Mouse (Mus musculus) lung, embryonic 15.5 days (tissue): ENCODE results near the gene Thada. TPM values are rescaled to one million over a fixed set of nuclear protein-coding genes. Genes with fewer than 3 reads are reported as not detected.

Experiments
- ATAC-seq: fragments of 200-750 bp; cut with Nextera tagmentation; 2 replicates; pipeline ENCODE4 v1.8.0; 2017; ENCODE audit warnings: moderate number of reproducible peaks, borderline replicate concordance; ENCODE audit not compliant: low FRiP score, low TSS enrichment; ENCODE audit errors: extremely low read depth
- H3K27ac ChIP-seq: fragments of 300-500 bp; sonication (generic); 2 replicates; pipeline ENCODE4 v1.5.1; 2015; ENCODE audit warnings: moderate library complexity, mild to moderate bottlenecking, inconsistent platforms
- H3K27me3 ChIP-seq: fragments of 300-500 bp; sonication (generic); 2 replicates; pipeline ENCODE4 v1.6.1; 2015; ENCODE audit warnings: inconsistent platforms
- H3K36me3 ChIP-seq: fragments of 300-500 bp; sonication (generic); 2 replicates; pipeline ENCODE4 v1.6.1; 2015; ENCODE audit warnings: inconsistent platforms
- H3K4me1 ChIP-seq: fragments of 300-500 bp; sonication (generic); 2 replicates; pipeline ENCODE4 v1.6.1; 2015; ENCODE audit warnings: inconsistent platforms
- H3K4me2 ChIP-seq: fragments of 300-500 bp; sonication (generic); 2 replicates; pipeline ENCODE4 v1.6.1; 2015; ENCODE audit warnings: inconsistent platforms, mild to moderate bottlenecking, moderate library complexity
- H3K4me3 ChIP-seq: fragments of 300-500 bp; sonication (generic); 2 replicates; pipeline ENCODE4 v1.5.1; 2015; ENCODE audit warnings: mild to moderate bottlenecking, inconsistent platforms
- H3K9ac ChIP-seq: fragments of 300-500 bp; sonication (generic); 2 replicates; pipeline ENCODE4 v1.6.1; 2015; ENCODE audit warnings: inconsistent platforms
- H3K9me3 ChIP-seq: fragments of 300-500 bp; sonication (generic); 2 replicates; pipeline ENCODE4 v1.6.1; 2016; ENCODE audit warnings: inconsistent platforms
- WGBS: fragments of 180-500 bp; shearing (Covaris S2); methylation state at CpG from one replicate; pipeline ENCODE4 v1.1.7; 2015; 5-methylcytosine and 5-hydroxymethylcytosine counted together
- polyA plus RNA-seq: library from polyadenylated mRNA; unstranded; fragments of >200 nt; fragmentation: Nextera tagmentation; extraction: Ambion mirVana; gene quantifications from 2 replicates; pipeline ENCODE4 v1.2.1, GENCODE M21; 2015

Thada gene
- polyA plus RNA-seq, 1 experiment from 2014 or later: 10.0 TPM

DNA sequence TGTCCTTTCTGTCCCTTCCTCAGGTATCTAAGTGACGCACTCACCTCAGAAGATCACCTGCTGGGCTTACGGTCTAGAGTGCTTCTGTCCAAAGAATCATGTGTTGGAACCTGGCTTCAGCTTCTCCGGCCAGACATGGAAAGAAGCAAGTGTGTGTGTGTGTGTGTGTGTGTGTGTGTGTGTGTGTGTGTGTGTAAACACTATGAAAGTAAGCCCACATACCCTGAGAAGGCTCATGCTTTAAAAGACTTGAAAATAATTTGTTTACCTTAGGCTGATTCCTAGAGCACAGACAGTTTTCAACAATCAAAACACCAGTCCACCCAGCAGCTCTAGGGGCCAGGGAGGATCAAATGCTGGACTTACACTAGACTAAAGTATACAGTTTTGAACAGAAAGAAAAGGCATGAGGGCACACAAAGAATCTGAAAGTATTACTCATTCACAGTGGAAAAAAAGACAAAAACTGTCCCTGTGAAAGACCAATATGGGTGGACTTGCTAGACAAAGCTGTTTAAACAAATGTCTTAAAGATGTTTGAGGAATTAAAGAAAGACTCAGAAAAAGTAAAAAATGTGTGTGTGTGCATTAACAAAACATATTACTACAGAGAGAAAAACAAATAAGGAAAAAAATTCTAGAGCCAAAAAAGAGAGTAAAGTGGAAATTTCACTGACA lies 112.6 kb downstream of the Thada start:
- Histone ChIP-seq H3K36me3 (no peaks in the 10 kb centered on the region; the same call in 1 of the 2 replicates), H3K9me3 (no peaks in the 10 kb centered on the region), H3K4me1 (peaks cover 11% of the 10 kb centered on the region), H3K27me3 (no peaks in the 10 kb centered on the region), H3K4me2 (no peak overlapping the region), H3K4me3 (no peak overlapping the region), H3K9ac (no peak overlapping the region), H3K27ac (peak overlapping the region; percentile 56)
- ATAC-seq: no peak
- WGBS: 69% methylated on average over 3 of the region's 3 CpGs

DNA sequence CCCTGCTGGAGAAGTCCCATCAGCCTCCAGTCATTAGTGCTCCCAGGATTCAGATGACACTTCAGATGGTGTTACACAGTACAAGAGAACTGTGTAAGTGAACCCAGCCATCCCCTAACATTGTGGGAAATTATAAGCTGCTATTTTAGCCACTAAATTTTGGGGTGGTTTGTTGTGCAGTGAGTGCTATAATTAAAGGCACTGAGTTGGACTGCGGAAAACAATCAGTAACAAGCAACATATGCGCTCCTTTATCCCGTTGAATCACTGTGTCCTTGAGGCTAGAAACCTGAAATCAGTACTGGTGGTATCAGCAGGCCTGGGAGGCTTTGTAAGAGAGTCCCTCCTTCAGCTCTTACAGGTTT lies 113.2 kb downstream of the Thada start:
- Histone ChIP-seq H3K9ac (no peak overlapping the region), H3K4me3 (no peak overlapping the region), H3K36me3 (no peaks in the 10 kb centered on the region; the same call in 1 of the 2 replicates), H3K4me2 (no peak overlapping the region), H3K4me1 (peaks cover 11% of the 10 kb centered on the region), H3K27ac (peak overlapping the region; percentile 41), H3K9me3 (no peaks in the 10 kb centered on the region), H3K27me3 (no peaks in the 10 kb centered on the region)
- WGBS: 83% methylated on average over 3 of the region's 3 CpGs
- no peak for ATAC-seq

DNA sequence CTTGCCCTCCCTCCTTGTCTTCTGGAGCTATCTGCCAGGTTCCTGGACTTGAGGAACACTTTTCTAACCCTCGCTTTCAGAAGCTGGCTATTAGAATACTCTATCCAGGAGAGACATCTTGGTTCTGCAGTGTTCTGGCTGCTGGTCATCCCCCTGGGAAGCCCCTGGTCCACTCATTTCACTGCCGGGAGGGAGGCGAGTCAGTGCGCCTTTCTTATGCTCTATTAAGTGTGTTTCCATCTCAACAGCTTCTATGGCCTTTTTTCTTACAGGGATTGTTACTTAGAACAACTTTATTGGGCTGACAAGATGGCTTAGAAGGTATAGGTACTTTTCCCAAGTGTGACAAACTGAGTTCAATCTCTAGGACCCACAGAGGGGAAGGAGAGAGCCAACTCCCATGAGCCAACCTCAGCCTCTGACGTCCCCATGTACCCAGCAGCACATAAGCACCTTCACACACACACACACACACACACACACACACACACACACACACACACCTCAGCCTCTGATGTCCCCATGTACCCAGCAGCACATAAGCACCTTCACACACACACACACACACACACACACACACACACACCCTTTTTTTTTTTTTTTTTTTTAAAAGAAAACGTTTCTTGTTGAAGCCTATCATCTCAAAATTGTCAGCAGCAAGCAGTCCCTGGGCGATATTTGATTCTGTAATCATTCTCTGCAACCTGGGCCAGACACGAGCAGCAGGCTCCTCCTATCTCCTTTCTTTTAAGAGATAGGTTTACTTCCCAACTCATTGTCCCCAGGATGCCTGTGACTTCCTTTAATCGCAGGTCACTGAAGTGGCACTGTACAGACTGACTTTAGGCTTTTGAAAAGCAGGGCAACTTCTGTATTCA lies 113.9 kb downstream of the Thada start:
- Histone ChIP-seq H3K4me3 (no peak overlapping the region), H3K27ac (peak overlapping the region; percentile 41; the same call in 1 of the 2 replicates), H3K36me3 (no peaks in the 10 kb centered on the region; the same call in none of the 2 replicates), H3K4me2 (no peak overlapping the region), H3K4me1 (peaks cover 11% of the 10 kb centered on the region), H3K27me3 (no peaks in the 10 kb centered on the region), H3K9ac (no peak overlapping the region), H3K9me3 (no peaks in the 10 kb centered on the region)
- 68% methylated on average over 9 of the region's 9 CpGs for WGBS
- ATAC-seq: no peak

DNA sequence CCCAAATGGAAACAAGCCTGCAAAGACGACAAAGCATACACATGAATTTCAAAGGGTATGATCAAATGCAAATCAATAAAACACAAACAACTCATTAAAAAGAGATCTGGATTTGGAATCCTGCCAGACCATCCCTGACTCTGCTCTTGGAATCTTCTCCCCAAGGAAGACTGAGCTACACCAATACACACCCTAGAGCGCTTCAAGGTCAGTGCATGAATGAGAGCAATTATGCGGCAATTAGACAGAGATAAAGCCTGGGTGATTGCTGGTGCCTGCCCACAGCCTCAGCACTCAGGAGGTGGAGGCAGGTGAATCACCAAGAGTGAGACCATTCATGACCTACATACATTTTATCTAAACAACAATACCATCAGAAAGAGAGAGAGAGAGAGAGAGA lies 114.7 kb downstream of the Thada start:
- no peak overlapping the region for H3K27ac ChIP-seq
- ATAC-seq: no peak
- WGBS: 55% methylated on average over 3 of the region's 3 CpGs
- H3K36me3 ChIP-seq: peaks cover 3% of the 10 kb centered on the region
- H3K9ac ChIP-seq: no peak overlapping the region
- H3K9me3 ChIP-seq: no peaks in the 10 kb centered on the region
- H3K4me2 ChIP-seq: no peak overlapping the region
- peaks cover 11% of the 10 kb centered on the region for H3K4me1 ChIP-seq
- H3K27me3 ChIP-seq: no peaks in the 10 kb centered on the region
- no peak overlapping the region for H3K4me3 ChIP-seq

DNA sequence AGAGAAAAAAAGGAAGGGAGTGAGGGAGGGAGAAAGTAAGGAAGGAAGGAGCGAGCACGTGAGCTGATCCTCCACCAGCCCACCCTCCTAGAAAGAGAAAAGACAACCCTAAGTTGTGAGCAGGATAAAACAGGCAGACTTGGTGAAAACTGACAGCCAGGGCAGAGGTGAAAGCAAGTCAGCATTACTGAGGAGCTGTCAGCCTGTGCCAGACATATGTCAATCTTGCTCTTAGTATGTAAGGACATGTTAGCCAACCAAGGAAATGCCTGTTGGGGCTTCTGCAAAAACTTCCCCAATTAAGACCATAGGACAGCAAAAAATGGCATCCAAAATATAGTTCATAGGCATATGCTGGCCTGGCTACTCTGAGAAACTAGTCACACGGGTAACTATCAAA lies 117.1 kb downstream of the Thada start:
- H3K4me1 ChIP-seq: peaks cover 9% of the 10 kb centered on the region
- no peaks in the 10 kb centered on the region for H3K27me3 ChIP-seq
- no peak overlapping the region for H3K27ac ChIP-seq
- ATAC-seq: no peak
- no peak overlapping the region for H3K9ac ChIP-seq
- H3K4me3 ChIP-seq: no peak overlapping the region
- H3K36me3 ChIP-seq: peaks cover 10% of the 10 kb centered on the region
- H3K4me2 ChIP-seq: no peak overlapping the region
- no peaks in the 10 kb centered on the region for H3K9me3 ChIP-seq
- 84% methylated on average over 3 of the region's 3 CpGs for WGBS

DNA sequence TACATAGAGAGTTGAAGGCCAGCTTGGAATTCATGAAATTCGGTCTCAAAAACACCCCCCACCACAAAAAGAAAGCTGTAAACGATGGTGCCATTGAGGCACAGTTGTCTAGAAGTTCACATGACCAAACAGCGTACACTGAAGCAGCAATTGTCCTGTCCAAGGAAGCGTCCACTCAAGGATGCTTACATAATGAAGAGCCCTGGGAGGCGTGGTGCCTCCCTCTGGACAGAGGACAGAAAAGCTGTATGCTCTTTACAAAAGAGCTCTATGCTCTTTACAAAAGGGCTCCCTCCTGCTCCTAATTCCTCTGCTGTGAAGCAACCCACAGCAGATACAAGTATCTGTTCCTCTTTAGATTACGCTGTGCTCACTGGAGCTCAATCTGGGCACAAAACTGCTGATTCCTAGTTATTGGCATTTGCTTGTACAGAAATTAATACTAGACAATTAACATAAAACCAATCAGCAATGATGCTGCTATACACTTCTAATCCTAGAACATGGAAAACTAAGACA lies 123.6 kb downstream of the Thada start:
- WGBS: 79% methylated on average over 6 of the region's 6 CpGs
- Histone ChIP-seq H3K36me3 (peaks cover 10% of the 10 kb centered on the region), H3K9me3 (no peaks in the 10 kb centered on the region), H3K4me1 (0 out of 2 replicates have a peak, but pooled peaks cover 4% of the 10 kb centered on the region), H3K9ac (no peak overlapping the region), H3K4me2 (no peak overlapping the region), H3K4me3 (no peak overlapping the region), H3K27ac (no peak overlapping the region), H3K27me3 (no peaks in the 10 kb centered on the region)
- no peak for ATAC-seq

DNA sequence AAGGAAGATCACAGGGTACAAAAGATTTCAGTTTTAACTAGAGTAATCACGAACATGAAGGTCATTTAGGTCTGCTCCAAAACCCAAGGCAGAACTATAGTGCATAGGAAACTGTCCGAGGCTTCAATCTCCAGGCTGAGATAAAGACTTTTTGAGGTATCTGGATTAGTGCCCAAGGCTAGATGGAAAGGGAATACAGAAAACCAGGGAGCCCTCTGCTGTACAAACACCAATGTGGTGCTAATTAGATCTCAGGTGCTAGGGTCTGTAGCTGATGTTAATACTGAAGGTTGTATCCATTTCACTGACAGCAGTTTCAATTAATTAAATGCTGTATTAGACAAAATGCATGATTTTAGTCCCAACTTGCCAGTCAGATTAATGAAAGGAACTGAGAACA lies 124.3 kb downstream of the Thada start:
- ATAC-seq: no peak
- 48% methylated on average over 2 of the region's 2 CpGs for WGBS
- H3K4me3 ChIP-seq: no peak overlapping the region
- H3K4me2 ChIP-seq: no peak overlapping the region
- H3K4me1 ChIP-seq: 0 out of 2 replicates have a peak, but pooled peaks cover 4% of the 10 kb centered on the region
- H3K36me3 ChIP-seq: peaks cover 10% of the 10 kb centered on the region
- no peaks in the 10 kb centered on the region for H3K27me3 ChIP-seq
- no peak overlapping the region for H3K9ac ChIP-seq
- H3K27ac ChIP-seq: no peak overlapping the region
- H3K9me3 ChIP-seq: no peaks in the 10 kb centered on the region

DNA sequence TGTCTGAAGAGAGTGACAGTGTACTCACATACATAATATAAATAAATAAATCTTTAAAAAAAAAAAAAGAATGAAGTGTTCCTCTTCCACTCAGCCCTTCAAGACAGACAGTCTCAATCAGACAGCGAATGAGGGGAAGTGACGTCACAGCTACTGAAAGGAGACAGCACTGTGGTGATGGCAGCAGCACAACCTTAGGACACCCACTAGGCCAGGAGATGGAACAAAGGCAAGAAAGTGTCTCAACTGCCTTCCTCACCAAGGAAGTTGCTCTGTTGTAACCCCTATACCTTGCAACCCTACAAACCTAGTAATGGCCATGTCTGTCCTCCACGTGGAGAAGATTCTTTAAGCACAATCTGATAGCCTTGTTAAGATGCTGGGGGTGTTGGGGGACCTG lies 125.4 kb downstream of the Thada start:
- Histone ChIP-seq H3K4me2 (no peak overlapping the region), H3K4me3 (no peak overlapping the region), H3K4me1 (0 out of 2 replicates have a peak, but pooled peaks cover 4% of the 10 kb centered on the region), H3K27me3 (no peaks in the 10 kb centered on the region), H3K9ac (no peak overlapping the region), H3K9me3 (no peaks in the 10 kb centered on the region), H3K27ac (no peak overlapping the region), H3K36me3 (peaks cover 12% of the 10 kb centered on the region; the same call in 1 of the 2 replicates)
- no peak for ATAC-seq
- WGBS: 93% methylated on average over 3 of the region's 3 CpGs

DNA sequence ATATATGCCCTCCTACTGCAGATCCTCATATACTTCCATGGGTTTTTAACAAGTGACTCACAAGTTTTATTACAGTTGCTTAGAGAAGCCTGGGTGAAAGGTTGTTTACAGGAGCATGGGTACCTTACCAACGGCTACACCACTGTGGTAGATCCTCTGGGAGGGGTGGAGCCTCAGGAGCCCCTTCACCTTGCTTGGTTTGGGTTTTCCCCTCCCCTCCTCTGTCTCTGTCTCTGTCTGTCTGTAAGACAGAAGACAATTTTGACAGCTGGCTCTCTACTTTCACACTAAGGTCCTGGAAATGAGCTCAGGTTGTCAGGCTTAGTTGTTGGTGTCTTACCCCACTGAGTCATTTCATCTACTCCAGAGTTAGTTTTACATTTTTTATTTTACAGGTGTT lies 130.0 kb downstream of the Thada start:
- H3K9ac ChIP-seq: no peak overlapping the region
- H3K4me1 ChIP-seq: 0 out of 2 replicates have a peak, but pooled peaks cover under 1% of the 10 kb centered on the region
- H3K4me2 ChIP-seq: no peak overlapping the region
- 52% methylated on average over 1 of the region's 1 CpGs for WGBS
- H3K36me3 ChIP-seq: peaks cover 15% of the 10 kb centered on the region; the same call in 1 of the 2 replicates
- no peak overlapping the region for H3K4me3 ChIP-seq
- no peak overlapping the region for H3K27ac ChIP-seq
- H3K9me3 ChIP-seq: no peaks in the 10 kb centered on the region
- no peak for ATAC-seq
- H3K27me3 ChIP-seq: no peaks in the 10 kb centered on the region

DNA sequence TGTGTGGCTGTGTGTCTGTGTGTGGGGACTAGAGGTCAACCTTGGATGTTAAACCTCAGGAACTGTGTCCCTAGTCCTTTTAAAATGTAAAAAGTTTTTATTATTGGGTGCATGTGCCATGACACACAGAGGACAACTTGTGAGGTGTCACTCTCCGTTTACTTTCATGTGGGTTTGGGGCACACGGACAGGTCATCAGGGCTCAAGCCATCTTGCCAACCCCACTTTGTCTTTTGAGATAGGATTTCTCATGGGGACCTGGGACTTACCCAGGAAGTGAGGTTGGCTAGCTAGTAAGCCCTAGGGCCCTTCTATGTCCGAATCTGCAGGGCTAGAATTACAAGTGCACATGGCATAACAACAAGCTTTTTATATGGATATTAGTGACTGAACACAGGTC lies 130.9 kb downstream of the Thada start:
- no peak overlapping the region for H3K9ac ChIP-seq
- H3K9me3 ChIP-seq: no peaks in the 10 kb centered on the region
- H3K4me1 ChIP-seq: no peaks in the 10 kb centered on the region
- H3K4me2 ChIP-seq: no peak overlapping the region
- H3K4me3 ChIP-seq: no peak overlapping the region
- ATAC-seq: no peak
- WGBS: 84% methylated on average over 3 of the region's 3 CpGs
- no peak overlapping the region for H3K27ac ChIP-seq
- H3K27me3 ChIP-seq: no peaks in the 10 kb centered on the region
- peaks cover 18% of the 10 kb centered on the region; the same call in 1 of the 2 replicates for H3K36me3 ChIP-seq

DNA sequence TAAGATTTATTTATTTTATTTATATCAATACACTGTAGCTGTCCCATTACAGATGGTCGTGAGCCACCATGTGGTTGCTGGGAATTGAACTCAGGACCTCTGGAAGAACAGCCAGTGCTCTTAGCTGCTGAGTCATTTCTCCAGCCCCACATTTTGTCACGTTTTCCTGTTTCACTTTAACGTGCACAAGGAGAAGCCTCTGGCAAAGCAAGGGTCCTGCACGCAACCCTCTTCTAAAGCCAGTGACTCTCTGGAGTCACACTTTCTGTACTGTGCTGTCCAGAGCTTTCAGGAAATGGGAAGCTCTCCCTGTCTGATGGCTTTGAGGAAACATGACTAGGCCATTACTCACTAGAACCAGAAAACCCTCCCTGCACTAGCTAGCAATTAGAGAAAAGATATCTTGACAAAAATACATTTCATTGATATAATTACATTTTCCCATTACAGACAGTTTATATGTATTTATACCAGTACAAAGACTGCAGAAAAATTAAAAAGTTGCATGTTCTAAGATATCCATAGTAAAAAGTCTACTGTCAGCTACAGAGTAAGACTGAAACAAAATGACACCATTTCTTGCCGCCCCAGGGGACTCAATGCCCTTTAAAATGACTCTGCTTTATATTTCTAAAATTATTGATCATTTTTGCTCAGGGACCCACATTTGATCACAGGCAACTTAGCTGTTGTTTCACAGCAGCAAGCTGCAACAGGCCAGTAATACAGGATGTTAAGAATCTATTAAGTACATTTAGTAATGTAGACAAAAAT lies 131.6 kb downstream of the Thada start:
- Histone ChIP-seq H3K9ac (no peak overlapping the region), H3K27me3 (no peaks in the 10 kb centered on the region), H3K4me3 (no peak overlapping the region), H3K4me1 (no peaks in the 10 kb centered on the region), H3K9me3 (no peaks in the 10 kb centered on the region), H3K36me3 (peaks cover 18% of the 10 kb centered on the region; the same call in 1 of the 2 replicates), H3K27ac (no peak overlapping the region), H3K4me2 (no peak overlapping the region)
- no peak for ATAC-seq
- 66% methylated on average over 5 of the region's 5 CpGs for WGBS
